Mouse (Mus musculus): ENCODE results near the gene Gpr37l1.

- TF ChIP-seq CTCF (IDR thresholded peaks at IDR 0.05; ENCODE audit: control insufficient read depth, insufficient read depth, low read length) (no peak), POLR2A (IDR thresholded peaks at IDR 0.05; ENCODE audit: borderline replicate concordance, control insufficient read depth, low read depth, low read length) (no peak)
These were observed 35.9 kb downstream of the Gpr37l1 start for GRCm38 (mm10) chr1:135131560-135131959.

All from bone marrow, adult 2 months (tissue).